Mouse (Mus musculus): Measurements from ENCODE around the gene Chst11. TPM values are rescaled to one million over a fixed set of nuclear protein-coding genes. Genes with fewer than 3 reads are reported as not detected.

The Chst11 gene
- total RNA-seq, 2 experiments from 2014 or later: 2.8 to 3.4 TPM

DNA sequence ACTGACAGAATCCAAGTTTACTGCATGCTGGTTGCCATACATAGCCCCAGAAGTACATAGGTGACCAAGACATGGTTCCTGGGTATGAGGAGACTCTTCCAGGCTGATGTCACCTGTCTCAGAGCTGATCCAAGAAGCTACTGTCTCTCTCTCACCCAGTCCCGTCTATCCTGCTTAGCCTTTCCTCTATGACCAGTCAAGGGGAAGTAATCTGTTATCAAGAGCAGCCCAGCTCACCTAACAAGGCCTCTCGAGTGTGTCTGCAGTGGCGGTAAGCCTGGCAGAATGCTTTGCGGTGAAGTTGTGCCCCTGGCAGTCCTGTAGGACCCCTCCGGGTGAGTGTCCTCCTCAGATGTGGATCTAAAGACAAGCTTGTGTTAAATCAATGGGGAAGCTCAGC lies 172.0 kb downstream of the Chst11 start:
- no peak for DNase-seq (ENCODE audit: low spot score)
- intact Hi-C loops (cut with DNase I): no loop called here

DNA sequence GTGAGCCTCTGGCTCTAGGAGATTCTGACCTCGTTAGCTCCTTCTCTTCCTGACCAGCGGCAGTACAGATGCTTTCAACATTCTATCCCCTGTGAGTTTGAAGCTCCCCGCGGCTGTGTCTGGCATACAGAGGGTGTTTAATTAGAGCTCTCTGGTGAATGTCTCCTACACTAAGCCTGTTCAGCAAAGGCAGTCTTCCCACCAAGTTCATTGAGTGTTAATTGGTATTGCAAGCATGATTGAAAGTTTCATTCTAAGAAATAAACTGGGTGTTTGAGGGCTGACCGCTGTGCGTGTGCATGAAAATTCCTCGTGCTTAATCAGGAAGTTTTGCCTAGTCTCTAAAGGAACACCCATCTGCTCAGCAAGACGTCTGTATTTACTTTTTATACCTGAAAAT lies 173.0 kb downstream of the Chst11 start:
- intact Hi-C loops (cut with DNase I): no loop called here
- DNase-seq (ENCODE audit: low spot score): no peak

DNA sequence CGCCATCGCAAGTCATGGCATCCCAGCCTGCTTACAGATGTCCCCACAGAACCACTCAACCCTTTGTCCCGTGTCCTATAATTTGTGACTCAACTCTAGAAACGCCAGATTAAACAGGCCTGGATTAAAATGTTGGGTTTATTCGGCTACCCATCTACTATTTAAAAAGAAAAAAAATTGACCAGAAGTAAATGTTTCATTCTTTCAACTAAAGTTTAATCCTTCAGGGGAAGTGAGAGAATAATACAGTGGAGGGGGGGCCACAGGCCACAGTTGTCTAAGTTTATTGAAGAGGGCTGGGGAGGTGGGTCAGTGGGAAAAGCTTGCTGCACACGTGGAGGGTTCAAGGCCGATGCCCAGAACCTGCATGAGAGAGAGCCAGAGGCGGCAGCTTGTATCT lies 173.9 kb downstream of the Chst11 start:
- no peak for DNase-seq (ENCODE audit: low spot score)
- intact Hi-C loops (cut with DNase I): no loop called here

DNA sequence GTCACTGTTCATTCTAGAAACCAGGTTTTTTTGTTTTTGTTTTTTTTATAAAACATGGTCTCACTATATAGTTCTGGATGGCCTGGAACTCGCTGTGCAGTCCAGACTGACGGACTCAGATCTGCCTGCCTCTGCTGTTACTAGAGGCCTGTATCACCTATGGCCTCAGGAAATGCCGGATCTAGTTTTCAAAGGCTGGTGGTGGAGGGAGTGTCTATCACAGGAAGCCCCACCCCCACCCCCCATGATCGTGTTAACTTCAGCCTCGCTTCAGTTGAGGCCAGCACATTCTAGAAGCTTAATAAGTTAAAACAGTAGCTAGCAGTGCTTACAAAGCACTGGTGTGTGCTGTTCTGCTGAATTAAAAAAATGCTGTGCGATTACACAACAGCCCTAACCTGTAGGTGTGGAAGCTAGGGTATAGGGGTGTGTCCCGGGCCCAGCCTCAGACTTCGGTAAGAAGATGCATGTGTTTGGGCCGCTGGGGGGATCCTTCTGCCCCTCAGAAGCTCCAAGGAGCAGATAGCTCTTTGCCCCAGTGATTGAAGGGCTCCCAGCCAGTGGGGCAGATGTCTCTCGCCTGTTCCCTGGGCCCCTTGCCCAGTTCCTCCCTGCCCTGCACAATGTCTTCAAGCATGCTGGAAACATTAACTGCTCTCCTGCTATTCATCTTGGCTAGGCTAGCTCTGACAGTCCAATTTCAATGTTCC lies 176.5 kb downstream of the Chst11 start:
- intact Hi-C loops (cut with DNase I): no loop called here
- peak; percentile 67 for DNase-seq (ENCODE audit: low spot score)

GRCm38 (mm10) chr10:83163946-83164345 lies 178.6 kb downstream of the Chst11 start:
- intact Hi-C loops (cut with DNase I): no loop called here
- peak; percentile 38 for DNase-seq (ENCODE audit: low spot score)

DNA sequence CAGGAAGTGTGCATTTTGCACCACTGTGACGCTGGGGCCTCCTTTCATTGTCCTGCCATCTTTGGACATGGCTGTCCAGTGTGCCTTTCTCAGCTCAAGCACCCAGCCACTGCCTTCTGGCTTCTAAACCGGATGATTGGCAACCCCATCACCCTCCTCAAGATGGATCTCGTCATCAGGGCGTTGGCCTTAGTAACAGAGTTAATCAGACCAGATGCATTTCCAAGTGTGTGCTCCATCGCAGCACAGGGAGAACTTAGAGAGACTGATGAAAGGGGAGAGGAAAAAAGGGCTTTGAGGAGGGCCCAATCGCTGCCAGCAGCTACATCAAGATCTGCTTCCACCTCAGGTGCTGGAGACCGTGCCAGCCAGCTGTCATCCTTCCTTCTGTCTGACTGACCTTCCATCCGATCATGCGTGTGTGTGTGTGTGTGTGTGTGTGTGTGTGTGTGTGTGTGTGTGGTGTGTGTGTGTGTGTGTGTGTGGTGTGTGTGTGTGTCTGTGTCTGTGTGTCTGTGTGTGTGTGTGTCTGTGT lies 179.7 kb downstream of the Chst11 start:
- intact Hi-C loops (cut with DNase I): no loop called here

DNA sequence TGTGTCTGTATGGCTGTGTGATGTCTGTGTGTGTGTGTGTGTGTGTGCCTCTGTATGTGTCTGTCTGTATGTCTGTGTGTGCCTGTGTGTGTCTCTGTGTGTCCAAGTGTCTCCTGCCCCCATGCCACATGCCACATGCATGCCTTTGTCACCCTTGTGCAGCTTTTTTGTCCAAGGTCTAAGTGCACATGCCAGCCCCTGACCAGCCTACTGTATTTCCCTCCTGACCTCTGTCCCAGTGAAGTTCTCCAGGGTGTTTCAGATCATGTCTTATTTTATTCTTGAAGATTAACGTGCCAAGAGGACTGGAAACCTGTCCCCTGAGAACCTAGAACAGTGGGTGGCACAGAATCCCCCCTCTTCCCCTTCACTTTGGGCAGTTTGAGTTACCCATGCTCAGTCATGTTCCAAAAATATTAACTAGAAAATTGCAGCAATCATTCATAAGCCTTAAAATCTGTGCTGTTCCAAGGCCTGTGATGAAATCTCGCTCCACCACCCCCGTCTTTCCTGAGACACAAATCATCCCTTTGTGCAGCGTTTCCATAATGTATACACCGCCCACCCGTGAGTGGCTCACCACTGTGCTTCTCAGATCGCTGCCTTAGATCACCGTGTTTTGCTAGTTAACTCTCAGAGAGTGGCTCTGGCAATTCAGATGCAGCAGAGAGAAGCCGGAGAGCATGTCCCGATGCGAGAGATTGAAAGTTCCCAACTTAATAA lies 180.4 kb downstream of the Chst11 start:
- intact Hi-C loops (cut with DNase I): no loop called here

More for the DNA sequence above, 179.7 kb downstream of the Chst11 start:
- DNase-seq (ENCODE audit: low spot score): no peak

GRCm38 (mm10) chr10:83166272-83166671 lies 181.0 kb downstream of the Chst11 start:
- intact Hi-C loops (cut with DNase I): no loop called here

More for the DNA sequence above, 180.4 kb downstream of the Chst11 start:
- DNase-seq (ENCODE audit: low spot score): no peak

GRCm38 (mm10) chr10:83167492-83167891 lies 182.2 kb downstream of the Chst11 start:
- DNase-seq (ENCODE audit: low spot score): no peak
- intact Hi-C loops (cut with DNase I): no loop called here

More at GRCm38 (mm10) chr10:83166272-83166671, 181.0 kb downstream of the Chst11 start:
- no peak for DNase-seq (ENCODE audit: low spot score)

- peak; percentile 18 for DNase-seq (ENCODE audit: low spot score)
- intact Hi-C loops (cut with DNase I): no loop called here
These were observed 183.2 kb downstream of the Chst11 start for GRCm38 (mm10) chr10:83168303-83169056.

DNA sequence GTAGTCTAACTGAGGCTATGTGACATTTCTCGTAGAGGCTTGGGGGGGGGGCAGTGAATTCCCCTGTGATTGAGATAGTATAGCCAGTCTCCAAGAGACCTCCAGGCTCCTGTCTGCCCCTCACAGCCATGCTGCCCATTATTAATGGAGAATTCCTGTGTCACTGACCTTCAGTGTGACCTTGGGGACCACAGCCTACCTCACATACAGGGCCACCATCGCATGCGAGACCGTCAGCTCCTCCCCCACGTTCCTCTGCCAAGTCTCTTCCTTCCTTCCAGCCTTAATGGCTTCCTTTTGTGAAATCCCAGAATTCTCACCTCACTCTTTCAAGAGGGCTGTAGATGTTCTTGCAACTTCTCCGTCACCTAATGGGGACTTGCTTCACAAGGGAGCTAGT lies 184.3 kb downstream of the Chst11 start:
- intact Hi-C loops (cut with DNase I): no loop called here
- DNase-seq (ENCODE audit: low spot score): no peak

GRCm38 (mm10) chr10:83178151-83178550 lies 192.9 kb downstream of the Chst11 start:
- intact Hi-C loops (cut with DNase I): no loop called here
- DNase-seq (ENCODE audit: low spot score): no peak

- DNase-seq (ENCODE audit: low spot score): no peak
- intact Hi-C loops (cut with DNase I): no loop called here
These were observed 193.4 kb downstream of the Chst11 start for GRCm38 (mm10) chr10:83178661-83179060.

DNA sequence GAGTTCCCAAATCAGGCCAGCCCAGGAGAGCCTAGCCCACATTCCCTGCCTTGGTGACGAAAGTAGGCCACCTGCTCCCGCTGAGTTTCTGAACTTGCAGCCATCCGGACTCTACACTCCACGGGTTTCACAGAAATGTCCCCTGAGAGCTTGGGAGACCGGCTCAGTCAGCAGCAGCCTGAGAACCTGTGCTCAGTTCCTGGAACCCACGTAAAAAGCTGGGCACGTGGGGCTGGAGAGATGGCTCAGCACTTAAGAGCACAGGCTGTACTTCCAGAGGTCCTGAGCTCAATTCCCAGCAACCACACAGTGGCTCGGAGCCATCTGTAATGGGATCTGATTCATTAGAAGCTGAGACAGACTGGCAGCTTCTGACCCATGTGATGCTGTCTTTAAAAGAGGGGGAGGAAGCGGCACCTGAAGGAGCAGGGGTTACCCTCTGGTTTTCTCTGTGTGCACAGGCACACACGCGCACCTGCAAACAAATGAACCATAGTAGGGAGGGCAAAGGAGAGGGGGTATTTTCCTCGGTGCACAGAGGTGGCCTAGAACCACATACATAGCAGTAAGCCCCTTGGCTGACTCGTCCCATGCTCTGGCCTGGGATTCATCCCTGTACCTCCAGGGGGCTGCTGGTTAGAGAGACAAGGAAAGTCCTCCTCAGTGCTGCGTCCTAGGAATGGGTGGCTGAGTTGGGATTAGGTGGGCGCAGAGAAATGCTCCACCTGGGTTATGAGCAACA lies 196.7 kb downstream of the Chst11 start:
- DNase-seq (ENCODE audit: low spot score): no peak

GRCm38 (mm10) chr10:83182573-83182960 lies 197.3 kb downstream of the Chst11 start:
- intact Hi-C loops (cut with DNase I): loop anchor here (5.0 kb wide), 2 partner anchors 60 to 270 kb away; no protein-coding TSS in a partner anchor
- DNase-seq (ENCODE audit: low spot score): no peak

More for the DNA sequence above, 196.7 kb downstream of the Chst11 start:
- intact Hi-C loops (cut with DNase I): loop anchor here (5.0 kb wide), 2 partner anchors 60 to 270 kb away; no protein-coding TSS in a partner anchor

DNA sequence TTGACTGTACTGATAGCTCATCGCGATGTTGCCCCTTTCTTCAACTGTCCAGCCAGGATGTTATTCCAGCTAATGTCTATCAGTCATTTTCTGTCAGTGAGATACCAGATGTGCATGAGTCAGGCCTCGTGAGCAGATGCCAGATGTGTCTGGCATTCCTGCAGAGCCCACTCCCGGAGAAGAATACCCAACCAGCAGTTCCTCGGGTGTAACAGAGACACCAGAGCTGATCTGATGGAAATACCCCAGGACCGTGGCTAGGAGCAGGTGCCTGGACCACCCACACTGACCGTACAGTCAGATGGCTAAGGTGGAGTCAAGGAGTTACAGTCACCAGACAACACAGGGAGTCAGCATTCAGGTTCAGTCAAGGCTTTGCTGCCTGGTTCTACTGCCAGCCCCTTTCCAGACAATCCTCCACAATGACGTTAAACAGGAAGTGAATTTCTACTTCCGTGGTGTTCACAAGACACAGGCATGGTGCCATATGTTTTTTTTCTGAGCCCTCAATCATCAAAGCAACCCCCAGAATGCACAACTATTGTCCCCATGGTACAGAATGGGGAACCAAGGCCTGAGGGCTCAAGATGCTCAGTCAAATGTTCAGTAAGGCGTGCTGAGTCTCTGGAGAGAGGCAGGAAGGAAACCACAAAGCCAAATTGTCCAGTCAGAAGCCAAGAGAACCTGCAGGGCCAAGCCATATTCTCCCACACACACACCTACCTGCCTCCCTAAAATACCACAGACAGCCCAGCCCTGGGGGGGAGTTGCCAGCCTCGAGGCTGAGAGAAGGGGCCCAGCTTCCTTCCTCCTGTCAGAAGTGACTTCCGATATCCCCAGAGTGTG lies 198.6 kb downstream of the Chst11 start:
- no peak for DNase-seq (ENCODE audit: low spot score)
- intact Hi-C loops (cut with DNase I): loop anchor here (5.0 kb wide), 2 partner anchors 62 to 272 kb away; no protein-coding TSS in a partner anchor

GRCm38 (mm10) chr10:83184480-83185069 lies 199.3 kb downstream of the Chst11 start:
- intact Hi-C loops (cut with DNase I): loop anchor here (5.0 kb wide), 2 partner anchors 62 to 272 kb away; no protein-coding TSS in a partner anchor
- no peak for DNase-seq (ENCODE audit: low spot score)

DNA sequence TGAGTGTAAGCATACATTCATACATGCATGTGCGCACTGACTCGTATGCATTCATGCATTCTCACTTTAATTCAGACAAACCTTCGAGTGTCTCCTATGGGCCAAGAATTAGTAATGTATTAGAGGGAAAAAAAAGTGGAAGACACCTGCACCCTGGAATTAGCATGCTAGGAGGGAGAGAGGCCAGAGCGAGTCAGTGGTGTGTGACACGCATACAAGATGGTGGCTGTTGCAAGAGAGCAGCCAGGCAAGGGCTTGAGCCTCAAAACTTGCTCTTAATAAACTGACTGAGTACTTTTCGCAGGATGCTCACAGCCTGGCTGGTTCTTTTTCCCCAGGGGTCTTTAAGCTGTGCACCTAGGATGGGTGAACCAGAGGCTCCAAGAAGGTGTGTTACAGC lies 199.8 kb downstream of the Chst11 start:
- intact Hi-C loops (cut with DNase I): no loop called here
- no peak for DNase-seq (ENCODE audit: low spot score)
